Mouse (Mus musculus): ENCODE data around the gene Iqsec1. TPM values are rescaled to one million over a fixed set of nuclear protein-coding genes. Genes with fewer than 3 reads are reported as not detected.

The Iqsec1 gene
- total RNA-seq, 1 experiment from 2014 or later = 86.8 TPM

DNA sequence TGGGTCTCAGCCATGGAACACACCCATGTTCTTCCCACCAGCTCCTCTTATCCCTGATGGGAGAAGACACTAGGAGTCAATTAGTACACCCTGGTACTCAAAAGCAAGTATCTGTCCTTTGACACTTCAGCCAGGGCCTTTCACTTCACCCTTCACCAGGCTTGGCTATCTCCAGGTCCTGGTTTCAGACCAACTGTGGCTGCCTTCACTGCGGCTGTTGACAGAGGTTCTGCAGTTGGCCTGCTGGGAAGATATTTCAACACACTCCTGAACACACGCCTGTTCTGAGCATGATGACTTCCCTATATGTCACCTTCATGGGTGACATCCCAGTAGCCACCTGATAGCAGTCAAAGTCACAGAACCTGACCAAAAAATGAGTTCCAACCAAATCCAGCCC lies 234.4 kb downstream of the Iqsec1 start:
- DNase-seq = peak; percentile 60

DNA sequence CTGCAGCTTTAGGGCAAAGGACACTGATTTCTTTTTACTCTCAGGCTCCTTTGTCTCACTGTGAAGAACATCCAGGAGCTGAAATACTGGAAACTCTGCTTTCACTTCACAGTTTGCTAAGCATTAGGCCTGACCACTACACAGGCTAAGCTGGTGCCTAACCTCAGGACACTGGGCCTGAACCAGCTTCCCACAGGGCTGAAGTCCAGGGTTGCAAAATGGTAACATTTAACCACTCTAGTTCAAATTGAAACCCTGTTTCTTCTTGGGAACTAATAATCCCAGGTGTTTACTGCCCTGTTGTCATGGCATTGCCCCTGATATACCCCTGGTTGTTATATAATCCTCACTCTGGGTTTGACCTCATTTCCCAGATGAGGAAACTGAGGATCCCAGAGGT lies 234.8 kb downstream of the Iqsec1 start:
- DNase-seq = no peak

DNA sequence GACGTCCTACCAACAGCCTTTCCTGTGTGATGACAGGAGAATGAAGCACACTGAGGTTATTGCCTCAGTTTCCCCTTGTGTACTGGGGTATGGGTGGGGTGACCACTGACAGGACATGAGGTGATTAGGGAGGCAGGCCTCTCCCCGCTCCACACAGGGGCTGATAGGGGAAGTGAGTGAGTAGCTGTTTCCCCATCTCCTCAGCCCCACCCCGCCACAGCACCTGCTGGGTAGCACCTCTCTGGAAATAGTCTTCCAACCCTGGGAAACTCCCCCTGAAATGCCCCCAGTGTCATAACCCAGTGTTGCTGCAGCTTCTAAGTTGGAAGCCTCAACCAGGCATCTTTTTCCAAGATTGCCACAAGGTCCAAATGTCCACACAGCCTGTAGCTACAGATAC lies 236.9 kb downstream of the Iqsec1 start:
- DNase-seq = no peak

DNA sequence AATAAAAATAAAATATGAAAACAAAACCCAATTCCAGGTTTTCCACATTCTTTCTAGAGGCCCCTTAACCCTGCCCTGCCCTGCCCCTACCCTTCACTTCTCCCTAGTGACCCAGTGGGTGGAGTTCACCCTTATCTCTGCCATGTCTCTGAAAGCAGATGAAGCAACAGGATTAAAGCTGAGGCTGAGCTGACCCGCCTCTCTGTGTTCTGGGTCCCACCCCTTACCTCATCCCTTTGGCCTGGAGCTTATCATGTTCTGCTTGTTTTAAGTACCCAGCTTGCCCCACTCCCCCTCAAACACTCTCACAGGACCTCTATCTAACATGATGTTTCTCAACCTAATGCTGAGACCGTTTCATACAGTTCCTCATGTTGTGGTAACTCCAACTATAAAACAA lies 238.4 kb downstream of the Iqsec1 start:
- no peak for DNase-seq

DNA sequence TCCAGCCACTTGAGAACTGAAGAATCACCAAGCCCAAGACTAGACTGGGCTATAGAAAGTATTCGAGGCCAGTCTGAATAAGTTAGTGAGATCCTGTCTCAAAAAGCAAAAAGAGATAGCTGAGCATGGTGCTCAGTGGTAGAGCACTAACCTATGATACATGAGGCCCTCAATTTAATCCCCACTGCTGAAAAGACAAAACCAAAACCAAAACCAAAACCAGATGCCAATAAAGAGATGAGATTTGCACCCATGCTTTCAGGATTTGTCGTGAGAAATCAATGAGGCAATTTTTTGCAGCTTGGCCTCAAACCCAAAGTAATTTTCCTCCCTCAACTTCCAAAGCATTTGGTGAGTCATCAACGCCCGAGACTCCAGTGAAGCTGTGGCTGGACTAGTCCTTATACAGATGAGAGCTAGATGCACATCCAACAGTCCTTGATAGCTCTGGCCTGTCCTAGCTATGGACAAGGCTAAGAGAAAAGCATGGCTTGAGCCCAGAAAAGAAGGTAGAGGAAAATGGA lies 239.0 kb downstream of the Iqsec1 start:
- DNase-seq = no peak

DNA sequence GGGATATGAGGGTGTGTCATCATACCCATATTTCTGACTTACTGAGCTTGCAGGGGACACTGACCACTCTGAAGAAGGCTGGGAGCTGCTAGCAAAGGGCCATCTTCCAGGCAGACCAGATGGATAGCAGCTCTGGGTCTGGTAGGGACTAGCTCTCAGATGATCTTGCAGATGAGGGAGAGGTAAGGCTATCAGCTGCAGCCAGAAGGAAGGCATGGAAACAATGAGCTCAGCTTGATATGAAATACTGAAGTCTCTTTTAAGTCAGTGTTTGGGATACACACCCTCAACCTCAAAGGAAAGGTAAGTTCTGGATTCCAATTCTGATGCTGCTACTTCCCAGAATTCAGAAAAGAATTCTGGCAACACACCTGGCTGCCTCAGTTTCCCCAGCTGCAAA lies 239.5 kb downstream of the Iqsec1 start:
- no peak for DNase-seq

DNA sequence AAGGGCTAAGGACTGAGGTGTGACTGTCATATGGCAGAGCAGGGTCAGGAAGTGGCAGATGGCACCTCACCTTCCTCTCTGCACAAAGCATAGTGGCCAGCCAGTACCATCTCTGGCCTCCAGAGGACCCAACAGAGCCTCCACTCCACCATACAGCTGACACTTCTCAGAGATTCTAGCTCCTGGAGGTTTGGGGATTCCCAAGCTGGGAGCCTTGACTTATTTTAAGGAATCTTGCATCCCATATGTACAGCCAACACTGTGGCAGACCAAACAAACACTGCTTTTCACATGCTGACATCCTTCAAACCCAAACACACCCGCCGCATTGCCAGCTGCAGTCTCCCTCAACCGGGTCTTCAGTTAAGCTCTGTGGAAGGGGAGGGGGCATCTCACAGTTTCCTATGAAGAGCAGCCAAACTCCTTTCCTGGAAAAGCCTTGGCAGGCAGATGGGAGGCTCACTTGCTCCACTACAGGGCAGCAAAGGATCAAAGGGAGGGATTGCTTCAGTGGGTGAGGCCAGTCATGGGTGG lies 242.1 kb downstream of the Iqsec1 start:
- no peak for DNase-seq

DNA sequence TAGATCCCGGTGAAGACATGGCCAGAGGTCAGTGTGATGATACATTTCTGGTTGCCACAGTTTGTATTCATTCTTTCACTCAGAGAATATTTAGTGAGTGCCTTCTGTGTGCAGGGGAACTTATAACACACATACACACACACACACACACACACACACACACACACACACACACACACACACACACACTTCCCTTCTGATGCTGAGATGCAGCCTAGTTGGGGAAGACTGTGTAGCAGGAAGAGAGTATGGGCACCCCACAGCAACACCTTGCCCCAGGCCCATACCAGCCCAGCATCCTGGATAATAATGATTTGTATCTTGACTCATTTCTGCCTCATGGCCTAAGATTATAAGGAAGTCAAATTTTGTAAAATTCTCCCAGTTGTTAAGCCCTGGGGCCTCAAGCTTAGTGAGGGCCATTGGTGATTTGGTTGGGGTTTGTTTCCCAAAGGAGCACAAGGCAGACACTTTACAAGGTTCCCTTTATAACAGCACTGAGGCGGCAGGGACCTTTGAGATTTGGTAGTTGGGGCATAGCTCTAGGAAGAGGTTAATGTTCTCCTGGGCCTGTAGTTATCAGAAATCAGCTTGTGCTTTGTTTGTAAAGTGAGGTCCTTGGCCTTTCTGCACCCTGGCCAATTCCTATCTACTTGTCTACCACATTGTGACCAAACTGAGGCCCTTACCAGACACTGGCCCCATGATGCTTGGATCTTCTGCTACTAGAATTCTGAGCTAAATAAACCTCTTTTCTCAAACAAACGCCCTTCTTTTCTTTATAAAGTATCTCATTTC lies 242.9 kb downstream of the Iqsec1 start:
- DNase-seq = no peak

DNA sequence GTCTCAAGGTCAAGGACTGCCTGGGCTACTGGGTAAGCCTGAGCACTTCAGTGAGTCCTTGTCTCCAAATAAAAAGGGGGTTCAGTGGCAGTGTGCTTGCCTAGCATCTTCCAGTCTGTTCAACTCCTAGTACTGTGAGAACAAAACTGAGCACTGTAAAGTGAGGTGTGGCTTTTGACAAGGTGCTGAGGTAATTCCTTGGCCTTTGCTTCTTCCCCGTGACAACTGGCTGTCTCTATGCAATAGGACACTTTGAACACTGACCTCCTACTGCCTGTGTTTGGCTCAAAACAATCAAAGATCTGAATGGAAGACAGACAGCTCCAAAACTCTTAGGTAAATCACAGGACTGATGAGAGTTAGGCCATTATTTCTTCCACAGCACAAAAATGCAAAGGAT lies 246.0 kb downstream of the Iqsec1 start:
- no peak for DNase-seq

DNA sequence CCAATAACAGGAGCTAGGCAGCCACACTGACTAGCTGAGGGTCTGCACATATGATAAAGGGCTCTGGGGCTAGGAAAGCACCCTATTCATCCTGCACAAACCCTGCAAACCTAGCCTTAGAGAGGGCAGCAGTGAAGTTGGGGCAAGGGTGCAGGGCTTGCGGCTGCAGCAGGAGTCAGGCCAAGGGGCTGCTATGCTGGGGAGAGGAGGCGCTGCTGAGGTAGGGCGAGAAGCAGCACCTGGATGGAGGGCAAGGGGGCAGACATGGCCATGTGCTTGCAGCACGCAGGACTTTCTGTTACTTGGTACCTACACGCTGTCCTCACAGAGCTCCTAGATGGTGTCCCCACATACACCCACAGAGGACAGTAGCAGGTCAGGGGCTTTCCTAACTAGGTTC lies 246.8 kb downstream of the Iqsec1 start:
- no peak for DNase-seq

DNA sequence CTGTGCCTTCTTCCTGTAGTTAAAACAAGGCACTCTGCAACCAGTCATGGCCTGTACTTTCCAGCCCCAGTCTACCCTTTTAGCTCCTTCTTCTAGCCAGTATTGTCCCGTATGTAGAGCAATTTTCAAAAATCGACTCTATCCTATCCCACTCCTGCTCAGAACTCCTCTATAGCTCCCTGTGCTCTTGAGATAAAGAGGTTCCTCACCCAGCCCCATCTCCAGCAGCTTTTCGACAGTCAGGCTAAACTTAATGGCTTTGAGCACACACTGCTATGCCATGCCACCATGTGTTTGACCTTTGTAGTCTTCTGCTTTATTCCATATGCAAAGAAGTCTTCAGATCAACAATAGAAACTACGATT lies 247.4 kb downstream of the Iqsec1 start:
- DNase-seq = no peak

DNA sequence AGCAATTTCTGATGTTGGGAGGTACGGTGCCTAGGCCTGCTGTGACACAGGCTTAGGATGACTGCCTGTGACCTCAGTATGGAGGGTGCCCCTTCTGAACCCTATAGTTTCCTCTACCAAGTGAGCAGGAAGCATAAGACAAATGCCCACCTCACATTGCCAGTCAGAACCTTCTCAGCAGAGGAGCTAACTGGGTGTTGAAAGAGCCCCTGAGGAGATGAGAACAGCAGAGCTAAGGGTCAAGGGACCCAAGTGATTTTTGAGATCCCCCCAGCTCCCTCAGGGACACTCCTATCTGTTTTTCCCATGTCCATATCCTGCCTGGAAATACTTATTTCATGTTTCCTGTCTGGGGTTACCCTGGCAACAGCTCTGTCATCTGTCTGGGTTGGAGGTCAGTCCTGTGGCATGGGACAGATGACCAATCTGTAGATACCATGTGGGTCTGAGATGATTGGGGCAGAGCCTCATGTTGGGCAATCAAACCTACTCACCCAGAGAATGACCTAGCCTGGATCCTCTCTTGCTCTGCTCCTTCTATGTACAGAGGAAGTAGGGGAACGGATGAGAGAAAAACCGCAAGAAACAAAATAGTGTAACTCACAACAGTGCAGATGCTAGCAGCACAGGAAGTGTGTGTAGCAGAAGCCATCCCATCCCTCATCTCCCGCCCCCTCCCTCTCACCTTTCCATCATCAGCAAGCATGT lies 248.0 kb downstream of the Iqsec1 start:
- DNase-seq = peak; percentile 52

DNA sequence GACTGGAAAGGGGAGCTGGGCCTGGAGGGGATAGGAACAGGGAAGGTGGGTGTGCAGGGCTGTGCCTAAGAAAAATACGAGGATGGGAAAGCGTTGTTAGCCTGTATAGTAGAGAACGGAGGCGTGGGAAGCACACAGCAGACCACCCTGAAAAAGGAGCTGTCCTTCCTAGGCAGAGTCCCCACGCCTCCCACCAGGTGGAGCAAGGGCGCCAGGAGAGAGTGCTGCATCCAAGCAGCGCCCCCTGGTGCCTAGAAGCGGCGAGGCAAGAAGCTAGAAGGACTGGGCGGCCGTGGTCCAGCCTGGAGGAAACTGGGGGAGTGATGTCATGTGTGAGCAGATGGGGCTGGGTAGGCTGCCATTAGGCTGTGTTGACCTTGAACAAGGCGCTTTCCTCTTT lies 251.1 kb downstream of the Iqsec1 start:
- DNase-seq = peak; percentile 96

DNA sequence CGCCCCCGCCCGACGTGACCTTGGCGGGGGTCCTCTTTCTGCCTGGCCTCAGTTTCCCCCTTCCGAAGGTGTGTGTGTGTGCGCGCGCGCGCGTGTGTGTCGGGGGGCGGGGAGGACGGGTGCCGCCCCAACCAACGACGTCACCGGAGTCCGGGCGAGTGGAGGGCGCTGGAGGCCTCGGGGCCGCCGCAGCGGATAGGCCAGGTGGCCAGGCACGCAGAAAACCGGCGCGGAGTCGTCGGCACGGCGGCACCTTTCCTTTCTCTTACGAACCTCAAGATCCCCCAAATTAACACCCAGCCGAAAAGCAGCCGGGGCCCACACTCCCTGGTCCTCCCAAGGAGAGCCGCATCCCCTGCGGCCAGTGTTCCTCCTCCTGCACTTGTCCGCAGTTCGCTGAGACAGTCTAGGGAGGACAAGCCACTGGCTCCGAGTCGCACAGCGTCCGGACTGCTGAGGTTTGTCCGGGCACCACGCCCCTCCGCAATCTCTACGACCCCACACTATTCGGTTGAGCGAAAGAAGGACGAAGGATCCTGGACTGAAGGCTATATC lies 251.7 kb downstream of the Iqsec1 start:
- peak; percentile 81 for DNase-seq

DNA sequence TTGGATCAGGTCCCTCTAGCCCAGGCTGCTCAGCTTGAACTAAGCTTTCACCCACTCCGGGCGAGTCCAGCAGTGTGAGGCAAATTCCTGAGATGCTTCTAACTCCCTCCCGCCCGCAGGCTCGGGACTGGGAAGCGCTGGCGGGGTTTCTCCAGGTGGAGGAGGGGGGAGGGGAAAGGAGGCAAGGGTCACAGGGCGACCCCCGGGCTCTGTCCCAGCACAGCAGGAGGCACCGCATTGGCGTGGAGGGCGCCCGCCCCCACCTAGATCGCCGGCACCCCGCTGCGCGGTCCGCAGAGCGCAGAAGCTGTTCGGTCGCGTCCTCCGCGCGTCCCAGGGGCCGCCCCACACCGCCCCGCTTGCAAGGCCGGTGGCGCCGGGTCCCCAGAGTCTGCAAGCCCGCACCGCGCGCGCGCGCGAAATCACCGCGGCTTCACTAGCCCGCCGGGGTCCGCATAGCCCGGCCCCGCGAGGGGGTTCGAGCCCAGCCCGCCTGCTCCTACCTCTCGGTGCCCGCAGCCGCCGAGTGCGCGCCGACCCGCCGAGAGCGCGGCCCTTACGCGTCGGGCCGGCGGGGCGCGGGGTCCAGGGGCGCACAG lies 252.3 kb downstream of the Iqsec1 start:
- DNase-seq = peak; percentile 77

DNA sequence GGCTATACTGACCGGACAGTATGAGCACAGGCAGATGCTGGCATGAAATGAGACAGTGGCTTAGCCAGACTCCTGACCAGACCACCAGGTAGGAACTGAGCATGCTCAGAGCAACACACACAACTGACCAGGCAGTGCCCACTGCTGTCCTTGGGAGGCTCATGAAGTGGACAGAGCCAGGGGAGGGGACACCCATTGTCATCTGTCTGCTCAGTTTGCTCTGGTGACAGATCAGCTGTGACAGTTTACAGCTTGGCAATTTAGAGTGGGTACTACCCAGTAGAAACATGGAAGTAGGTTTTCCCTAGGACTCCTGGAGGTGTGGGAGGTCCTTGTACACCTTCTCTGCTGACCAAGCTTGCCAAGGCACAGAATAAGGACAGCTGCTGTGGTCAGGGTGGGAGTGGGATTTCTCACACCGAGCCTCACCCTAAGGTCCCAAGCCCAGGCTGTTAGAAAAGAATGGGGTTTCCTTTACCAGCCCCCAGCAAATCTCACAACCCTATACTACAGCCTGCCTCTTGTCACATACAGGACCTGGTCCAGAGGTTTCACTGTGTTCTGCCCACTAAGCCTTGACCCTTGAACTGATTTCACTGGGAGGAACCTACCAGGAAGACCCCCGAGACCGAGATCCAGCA lies 253.0 kb downstream of the Iqsec1 start:
- no peak for DNase-seq

DNA sequence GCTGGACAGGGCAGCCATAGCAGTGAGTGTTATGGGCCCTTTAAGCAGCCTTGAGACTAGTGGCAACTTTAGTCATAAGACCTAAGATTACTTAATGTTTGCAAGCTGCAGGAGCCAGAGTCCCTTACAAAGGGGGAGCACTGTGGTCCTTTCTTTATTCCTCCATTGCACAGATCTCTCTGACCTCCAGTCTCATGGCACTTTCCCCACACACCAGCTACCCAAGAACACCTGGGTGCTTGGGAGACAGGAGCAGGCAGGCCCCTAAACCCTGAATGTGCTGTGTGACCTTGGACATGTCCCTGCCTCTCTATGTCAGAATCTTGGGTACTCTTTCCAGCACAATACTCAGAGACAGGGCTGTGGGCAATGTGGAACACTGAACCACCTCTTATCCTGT lies 253.7 kb downstream of the Iqsec1 start:
- DNase-seq = no peak

DNA sequence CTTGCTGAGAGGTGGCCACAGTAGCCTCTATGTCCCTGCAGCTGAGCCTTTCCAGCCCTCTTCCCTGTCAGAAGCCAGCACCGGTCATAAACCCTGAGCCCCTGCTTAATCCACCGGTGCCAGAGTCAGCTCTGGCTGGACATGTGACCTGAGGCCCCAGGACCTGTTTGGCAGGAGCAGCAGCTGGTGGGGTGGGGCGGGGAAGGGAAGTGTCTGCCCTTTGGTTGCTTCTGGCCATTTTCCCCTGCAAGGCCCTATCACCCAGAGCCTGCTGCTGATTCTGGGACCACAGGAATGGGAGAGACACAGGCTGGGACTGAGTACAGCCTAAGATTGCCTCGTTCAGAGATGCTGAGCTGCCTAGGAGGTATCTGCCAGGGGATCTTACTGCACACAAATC lies 257.2 kb downstream of the Iqsec1 start:
- peak; percentile 56 for DNase-seq

DNA sequence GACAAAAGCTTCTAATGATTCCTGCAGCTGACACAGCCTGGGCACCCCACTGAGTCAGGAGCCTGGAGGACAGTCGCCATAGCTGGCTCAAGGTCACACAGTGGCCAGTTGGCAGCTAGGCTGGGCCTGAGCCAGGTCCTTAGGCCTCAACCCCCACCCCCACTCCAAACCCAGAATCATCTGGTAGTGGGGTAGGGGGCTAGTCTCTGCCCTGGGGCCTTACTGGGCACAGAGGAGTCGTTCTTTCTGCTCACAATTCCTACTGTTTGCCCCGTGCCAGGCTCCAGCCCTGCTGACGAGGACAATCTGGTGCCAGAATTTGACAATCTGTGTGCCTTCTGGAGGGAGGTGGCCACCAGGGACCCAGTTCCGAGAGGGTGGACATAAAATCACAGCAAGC lies 258.7 kb downstream of the Iqsec1 start:
- peak; percentile 48 for DNase-seq

DNA sequence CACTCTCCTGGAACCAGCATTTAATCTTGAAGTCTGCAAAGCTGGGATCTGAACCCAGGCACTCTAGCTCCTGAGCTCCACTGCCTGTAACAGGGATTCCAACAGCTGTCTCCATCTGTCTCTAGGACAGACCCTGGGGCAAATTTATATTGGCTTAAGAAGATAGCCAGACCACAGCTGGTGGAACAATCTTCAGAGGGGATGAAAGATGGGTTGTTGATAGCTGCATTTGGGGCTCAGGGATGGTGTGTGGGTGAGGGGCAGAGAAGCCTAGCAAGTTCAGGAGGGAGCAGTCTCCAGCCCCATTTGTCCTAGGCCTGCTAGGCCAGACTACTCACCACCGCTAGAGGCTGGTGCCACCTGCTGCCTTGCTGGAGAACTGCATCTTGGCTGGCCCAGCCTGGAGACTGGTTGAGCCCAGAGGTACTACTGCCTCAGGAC lies 260.0 kb downstream of the Iqsec1 start:
- peak; percentile 91 for DNase-seq

DNA sequence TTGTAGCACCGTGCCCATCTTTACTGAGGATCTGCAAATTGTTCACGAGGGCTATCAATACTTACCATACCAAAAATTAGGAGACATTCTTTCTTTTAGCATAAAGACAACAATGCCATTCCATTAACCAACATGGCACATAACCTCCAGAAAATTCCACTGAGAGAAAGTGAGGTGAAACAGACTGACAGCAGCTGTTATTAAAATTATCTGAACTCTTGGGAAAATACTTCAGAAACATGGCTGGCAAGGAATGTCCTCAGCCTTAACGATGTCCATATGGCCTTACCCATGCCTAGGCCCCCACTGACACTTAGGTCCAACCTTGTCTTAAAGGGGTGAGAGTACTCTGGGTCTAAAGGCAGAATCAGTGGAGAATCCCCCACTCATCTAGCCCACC lies 260.7 kb downstream of the Iqsec1 start:
- no peak for DNase-seq

DNA sequence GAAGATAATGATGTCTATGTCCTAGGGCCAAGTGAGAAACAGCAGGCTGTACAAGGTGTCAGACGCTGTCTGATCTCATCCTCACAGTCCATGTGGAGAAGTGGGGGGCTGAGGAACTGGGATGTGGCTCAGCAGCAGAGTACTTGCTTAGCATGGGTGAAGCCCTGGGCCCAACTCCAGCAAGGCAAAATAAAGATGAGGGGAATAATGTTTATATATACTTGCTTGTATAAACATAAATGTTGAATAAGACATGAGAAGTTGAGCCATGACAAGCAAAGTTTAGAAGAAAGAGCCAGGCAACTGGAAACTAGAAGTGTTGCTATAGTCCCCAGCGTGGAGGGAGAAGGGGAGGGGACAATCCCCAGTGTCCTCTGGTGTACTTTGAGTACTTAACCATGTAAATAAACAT lies 261.8 kb downstream of the Iqsec1 start:
- DNase-seq = no peak

Measured in adrenal gland, postnatal 14 days (tissue).